Mouse (Mus musculus): ENCODE data around the gene Lxn. TPM values are rescaled to one million over a fixed set of nuclear protein-coding genes. Genes with fewer than 3 reads are reported as not detected.

Gene Lxn
- 39.5 and 40.7 TPM in 2 replicates for polyA plus RNA-seq (2015; fragmentation: Nextera tagmentation; extraction: Ambion mirVana)

DNA sequence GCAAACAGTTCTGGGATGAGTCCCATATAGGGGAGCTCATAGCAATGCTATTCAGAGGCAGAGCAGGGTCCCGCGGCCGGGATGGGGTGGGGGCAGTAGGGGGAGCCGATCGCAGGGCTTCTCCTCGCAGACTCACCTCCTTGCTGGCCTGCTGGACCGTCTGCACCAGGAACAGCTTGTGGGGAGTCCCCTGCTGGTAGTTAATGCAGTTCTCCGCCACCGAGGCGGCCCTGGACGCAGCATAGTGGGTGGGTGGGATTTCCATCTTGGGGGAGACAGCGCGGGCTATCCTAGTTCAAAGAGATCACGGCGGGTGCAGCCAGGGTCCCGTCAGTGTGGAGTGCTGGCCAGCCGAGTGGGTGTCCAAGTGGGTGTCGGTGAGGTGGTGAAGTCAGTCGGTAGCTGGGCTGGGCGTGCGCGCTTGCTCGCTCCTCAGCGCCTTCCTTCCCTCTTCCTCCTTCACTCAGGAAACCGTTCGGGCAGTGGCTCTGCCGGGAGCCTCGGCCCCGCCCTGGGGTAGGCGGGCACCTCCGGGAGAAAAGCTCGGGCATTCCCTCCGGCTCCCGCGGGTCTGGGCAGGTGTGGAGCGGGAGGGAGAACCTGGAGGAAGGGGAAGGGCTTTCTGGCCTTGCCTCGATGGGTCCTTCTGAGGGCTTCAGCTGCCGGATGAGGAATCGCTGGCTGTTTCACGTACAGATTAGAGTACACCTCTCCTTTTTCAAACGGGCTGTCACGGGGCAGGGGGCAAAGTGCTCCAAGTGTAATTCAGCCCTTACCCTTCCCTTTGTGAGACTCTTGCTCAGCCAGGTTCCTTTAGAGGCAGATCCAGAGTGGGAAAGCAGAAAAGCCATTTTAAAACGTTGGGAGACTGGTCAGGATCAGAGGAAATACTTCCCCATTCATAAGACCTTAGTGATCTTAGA is at the start of gene Lxn:
Gene Lxn, minus strand, starts transcription at position 477 of the 923 bp plus-strand sequence.

DNA sequence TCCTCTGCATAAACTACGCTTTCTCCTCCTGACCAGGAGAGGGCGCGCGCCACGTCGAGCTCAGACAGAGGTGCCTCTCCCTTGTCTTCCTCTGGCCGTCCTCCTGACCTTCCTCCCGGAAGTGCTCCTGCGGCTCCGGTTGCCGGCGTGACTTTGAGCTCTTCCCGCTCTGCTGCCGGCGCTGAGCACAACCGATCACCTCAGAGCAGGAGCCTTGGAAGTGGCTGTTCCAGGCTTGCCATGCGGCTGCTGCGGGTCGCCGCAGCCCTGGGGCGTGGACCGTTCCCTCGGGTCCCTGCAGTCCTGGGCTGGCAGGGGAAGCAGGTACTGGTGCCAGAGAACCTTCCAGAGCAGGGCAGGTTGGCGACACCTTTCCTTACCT is 33.7 kb downstream of the Lxn start, which contains the start of gene Gfm1:
Gene Gfm1, plus strand, starts transcription at position 98 of the 382 bp plus-strand sequence.

Other genes starting within 250 kb of the Lxn start
- gene Mlf1, start 89.8 kb downstream of the Lxn start, polyA plus RNA-seq (2015; fragmentation: Nextera tagmentation; extraction: Ambion mirVana): 765 and 831 TPM in 2 replicates
- not detected in 2 replicates for gene Gm17402, start 88.8 kb downstream of the Lxn start, polyA plus RNA-seq (2015; fragmentation: Nextera tagmentation; extraction: Ambion mirVana)
- gene Gfm1, start 33.8 kb downstream of the Lxn start, polyA plus RNA-seq (2015; fragmentation: Nextera tagmentation; extraction: Ambion mirVana): 48.6 and 49.9 TPM in 2 replicates
- gene Rarres1, start 51.6 kb upstream of the Lxn start, polyA plus RNA-seq (2015; fragmentation: Nextera tagmentation; extraction: Ambion mirVana): 4.6 and 8.2 TPM in 2 replicates
- 18.8 and 23.9 TPM in 2 replicates for gene Mfsd1, start 118.8 kb upstream of the Lxn start, polyA plus RNA-seq (2015; fragmentation: Nextera tagmentation; extraction: Ambion mirVana)

Measured in skeletal muscle tissue, postnatal 0 days (tissue).